Mouse (Mus musculus) Patski (cell line): Measurements from ENCODE around the gene 1700001O22Rik. TPM values are rescaled to one million over a fixed set of nuclear protein-coding genes. Genes with fewer than 3 reads are reported as not detected.

Experiments used
- ATAC-seq: fragments of 100-300 bp; one replicate; pipeline ENCODE4 v1.8.0; 2021
- CTCF ChIA-PET: fragments of 350-600 bp; sonication (Branson Sonifier 250); formaldehyde crosslinking; loops from one replicate; lab custom pipeline; 2022; ENCODE audit warnings: inconsistent platforms; lab: Charles Lee
- POLR2A ChIA-PET: fragments of 350-600 bp; sonication (Branson Sonifier 250); formaldehyde crosslinking; loops from one replicate; lab custom pipeline; 2022; ENCODE audit warnings: antibody characterized with exemption, inconsistent platforms; lab: Charles Lee
- DNase-seq: peaks from one replicate; pipeline ENCODE4 v3.0.0-alpha.2; 2011; ENCODE audit warnings: low read depth, low spot score
- H3K27me3 ChIP-seq: fragments of 371-371 bp; one replicate; pipeline ENCODE4 v1.5.1; 2021
- CTCF ChIP-seq: fragments of 100-300 bp; IDR thresholded peaks from one replicate; pipeline ENCODE4 v1.5.1; 2021
- in situ Hi-C: fragments of 300-500 bp; cut with MboI; formaldehyde crosslinking; loops from 3 replicates; pipeline ENCODE4 v1.11.1; 2018; ENCODE audit warnings: low pct_unique_long_range_greater_than_20kb, mixed read lengths
- polyA plus RNA-seq: library from polyadenylated mRNA; unstranded; gene quantifications from one replicate; pipeline ENCODE4 v1.2.3, GENCODE M21; 2021

Gene 1700001O22Rik
- polyA plus RNA-seq, 1 experiment from 2014 or later: 9.9 TPM

DNA sequence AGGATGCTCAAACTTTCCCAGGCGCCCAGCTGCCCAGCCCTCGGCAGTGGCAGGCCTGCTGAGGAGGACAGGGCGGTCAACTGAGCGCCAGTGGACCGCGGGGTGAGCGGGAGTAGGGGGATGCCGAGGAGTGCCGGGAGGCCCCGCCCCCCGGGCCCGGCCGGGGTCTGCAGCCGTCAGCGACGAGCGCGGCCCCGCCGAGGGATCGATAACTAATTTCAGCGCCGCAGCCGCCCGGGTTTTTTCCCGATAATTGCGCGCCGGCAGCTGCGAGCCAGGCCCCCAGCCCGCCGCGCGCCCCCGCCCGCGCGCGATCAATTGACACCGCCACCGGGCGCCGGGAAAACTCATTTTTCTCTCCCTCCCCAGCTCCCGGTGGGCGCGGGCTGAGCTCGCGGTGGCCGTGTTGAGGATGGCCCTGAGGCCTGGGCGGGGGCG, 32.1 kb downstream of the 1700001O22Rik start:
- TF ChIP-seq CTCF: no peak
- ATAC-seq (no peak), DNase-seq (no peak)
- in situ Hi-C loops: no loop called here
- no peaks in the 10 kb centered on the region for H3K27me3 ChIP-seq
- POLR2A ChIA-PET: no interaction called here
- CTCF ChIA-PET: no interaction called here

GRCm38 (mm10) chr2:30769187-30769586, 34.3 kb downstream of the 1700001O22Rik start:
- DNase-seq (no peak), ATAC-seq (no peak)
- no peaks in the 10 kb centered on the region for H3K27me3 ChIP-seq
- ChIA-PET CTCF (interaction anchor here (1.0 kb wide), 1 partner anchor 38 kb away, joined by 3 read pairs; the partner anchor contains the start of gene Ntmt1), POLR2A (interaction anchor here (1.0 to 1.3 kb wide), 2 partner anchors 9 to 50 kb away, joined by 3 to 4 read pairs; no protein-coding TSS in a partner anchor)
- in situ Hi-C loops: no loop called here
- no peak for TF ChIP-seq CTCF

DNA sequence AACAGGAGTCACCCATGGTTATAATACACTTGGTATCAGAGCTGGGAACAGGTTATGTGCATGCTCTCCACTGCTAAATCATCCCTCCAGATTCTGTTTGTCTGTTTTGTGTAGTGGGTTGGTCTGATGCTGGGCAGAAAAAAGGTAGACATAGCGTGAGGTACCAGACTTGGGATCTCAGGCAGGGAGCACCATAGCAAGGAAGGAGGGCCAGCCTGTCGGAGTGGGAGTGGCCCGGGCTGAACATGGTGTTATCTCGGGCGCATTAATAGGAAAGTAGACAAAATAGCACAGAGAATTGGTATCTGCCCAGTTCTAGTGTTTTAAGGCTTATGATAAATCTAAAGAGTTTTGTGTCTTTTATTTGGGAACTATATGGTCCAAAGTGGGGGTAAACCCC, 34.9 kb downstream of the 1700001O22Rik start:
- POLR2A ChIA-PET: interaction anchor here (0.6 to 1.3 kb wide), 2 partner anchors 9 to 380 kb away, joined by 3 to 4 read pairs; no protein-coding TSS in a partner anchor
- no peak for TF ChIP-seq CTCF
- ATAC-seq: no peak
- CTCF ChIA-PET: interaction anchor here (1.0 kb wide), 1 partner anchor 20 kb away, joined by 3 read pairs; no protein-coding TSS in a partner anchor
- no peaks in the 10 kb centered on the region for H3K27me3 ChIP-seq
- in situ Hi-C loops: no loop called here
- DNase-seq: no peak

GRCm38 (mm10) chr2:30767626-30768240, 35.7 kb downstream of the 1700001O22Rik start:
- no peak for ATAC-seq
- ChIA-PET CTCF (interaction anchor here (1.0 to 1.3 kb wide), 2 partner anchors 9 to 21 kb away, joined by 3 read pairs; no protein-coding TSS in a partner anchor), POLR2A (interaction anchor here (0.6 kb wide), 1 partner anchor 379 kb away, joined by 3 read pairs; no protein-coding TSS in a partner anchor)
- no peak for DNase-seq
- TF ChIP-seq CTCF: no peak
- in situ Hi-C loops: no loop called here
- H3K27me3 ChIP-seq: no peaks in the 10 kb centered on the region

GRCm38 (mm10) chr2:30766446-30766845, 37.0 kb downstream of the 1700001O22Rik start:
- ChIA-PET POLR2A (no interaction called here), CTCF (no interaction called here)
- ATAC-seq: no peak
- in situ Hi-C loops: no loop called here
- H3K27me3 ChIP-seq: no peaks in the 10 kb centered on the region
- DNase-seq: no peak
- TF ChIP-seq CTCF: no peak

- TF ChIP-seq CTCF: no peak
- ATAC-seq (peak; percentile 27), DNase-seq (peak; percentile 91)
- CTCF ChIA-PET: interaction anchor here (0.9 to 2.6 kb wide), 3 partner anchors 14 to 45 kb away, joined by 3 to 11 read pairs (median 5); no protein-coding TSS in a partner anchor
- H3K27me3 ChIP-seq: no peaks in the 10 kb centered on the region
- POLR2A ChIA-PET: interaction anchor here (0.5 to 6.5 kb wide), 7 partner anchors 16 to 322 kb away, joined by 3 to 77 read pairs (median 4); no protein-coding TSS in a partner anchor
- in situ Hi-C loops: no loop called here
Observed at GRCm38 (mm10) chr2:30760706-30761105, 42.8 kb downstream of the 1700001O22Rik start.

- in situ Hi-C loops: loop anchor here (5.0 kb wide), 1 partner anchor 38 kb away; no protein-coding TSS in a partner anchor
- ChIA-PET CTCF (interaction anchor here (1.9 to 2.6 kb wide), 2 partner anchors 39 to 42 kb away, joined by 7 to 11 read pairs; no protein-coding TSS in a partner anchor), POLR2A (interaction anchor here (0.7 to 6.5 kb wide), 12 partner anchors 9 to 324 kb away, joined by 3 to 77 read pairs (median 4); no protein-coding TSS in a partner anchor)
- TF ChIP-seq CTCF: no peak
- peak; percentile 14 for ATAC-seq
- H3K27me3 ChIP-seq: no peaks in the 10 kb centered on the region
- DNase-seq: peak; percentile 83
Observed at GRCm38 (mm10) chr2:30759858-30760547, 43.5 kb downstream of the 1700001O22Rik start.

- H3K27me3 ChIP-seq: no peaks in the 10 kb centered on the region
- ChIA-PET POLR2A (interaction anchor here (0.5 to 6.5 kb wide), 14 partner anchors 15 to 323 kb away, joined by 3 to 77 read pairs (median 4); no protein-coding TSS in a partner anchor), CTCF (interaction anchor here (1.2 to 2.6 kb wide), 4 partner anchors 15 to 47 kb away, joined by 3 to 11 read pairs (median 6); no protein-coding TSS in a partner anchor)
- ATAC-seq (no peak), DNase-seq (no peak)
- in situ Hi-C loops: loop anchor here (5.0 kb wide), 1 partner anchor 37 kb away; no protein-coding TSS in a partner anchor
- no peak for TF ChIP-seq CTCF
Observed at GRCm38 (mm10) chr2:30759442-30759841, 44.0 kb downstream of the 1700001O22Rik start.

GRCm38 (mm10) chr2:30759088-30759374, 44.4 kb downstream of the 1700001O22Rik start:
- ATAC-seq: no peak
- ChIA-PET POLR2A (interaction anchor here (0.5 to 6.5 kb wide), 13 partner anchors 14 to 323 kb away, joined by 3 to 77 read pairs (median 4); no protein-coding TSS in a partner anchor), CTCF (interaction anchor here (0.7 to 2.6 kb wide), 8 partner anchors 9 to 318 kb away, joined by 3 to 11 read pairs (median 4); no protein-coding TSS in a partner anchor)
- no peak for TF ChIP-seq CTCF
- DNase-seq: no peak
- in situ Hi-C loops: loop anchor here (5.0 kb wide), 1 partner anchor 37 kb away; no protein-coding TSS in a partner anchor
- no peaks in the 10 kb centered on the region for H3K27me3 ChIP-seq
